9 mouse cellular contexts compared by ENCODE assay signal in genomic region chr7:142371768-142372661, GRCm38 (mm10). TPM values are rescaled to one million over a fixed set of nuclear protein-coding genes. Genes with fewer than 3 reads are reported as not detected.
DNase-seq lines count a peak whose midpoint lies in the region; ATAC-seq and TF ChIP-seq lines count a peak whose summit lies in the region.
"Had no signal": no experiment of that assay in that cellular context is flagged by ENCODE, and none has a peak within 500 bp of the region (broad histone marks: within the 10 kb centered on the region; RNA-seq: fewer than 3 reads in every experiment).

No protein-coding gene starts in this region.

- H3K27ac ChIP-seq in heart, postnatal 0 days (ENCODE audit: low read depth) = no peak overlapping the region
- H3K27ac ChIP-seq in liver, embryonic 13.5 days = no peak overlapping the region
- no peak overlapping the region for H3K27ac ChIP-seq in neural tube, embryonic 14.5 days (ENCODE audit: low read depth, low read length)

- TF ChIP-seq EP300 in heart, postnatal 0 days (IDR thresholded peaks at IDR 0.05; ENCODE audit: low read depth) = no peak

- TF ChIP-seq CTCF in heart, postnatal 0 days (IDR thresholded peaks at IDR 0.05; ENCODE audit: low read depth) = no peak

- no peaks in the 10 kb centered on the region for H3K9me3 ChIP-seq in heart, postnatal 0 days (replicated peaks; ENCODE audit: control insufficient read depth, low read length)
- H3K9me3 ChIP-seq in liver, embryonic 13.5 days (replicated peaks) = no peaks in the 10 kb centered on the region
- no peaks in the 10 kb centered on the region for H3K9me3 ChIP-seq in neural tube, embryonic 14.5 days (ENCODE audit: control insufficient read depth, low read length)

- H3K4me1 ChIP-seq in heart, postnatal 0 days (ENCODE audit: control insufficient read depth, insufficient read depth) = no peaks in the 10 kb centered on the region
- H3K4me1 ChIP-seq in liver, embryonic 13.5 days (replicated peaks) = peaks cover 54% of the 10 kb centered on the region
- no peaks in the 10 kb centered on the region for H3K4me1 ChIP-seq in neural tube, embryonic 14.5 days (ENCODE audit: control insufficient read depth, insufficient read depth, low read length)

- intact Hi-C loops in gastrocnemius, postnatal 36 days (cut with DNase I) = no loop called here

- H3K9ac ChIP-seq in heart, postnatal 0 days (replicated peaks; ENCODE audit: low read depth, low read length) = peak overlapping the region; percentile 34; the same call in 1 of the 2 replicates
- H3K9ac ChIP-seq in liver, embryonic 13.5 days = peak overlapping the region; percentile 57
- peak overlapping the region; percentile 41; the same call in 1 of the 2 replicates for H3K9ac ChIP-seq in neural tube, embryonic 14.5 days (replicated peaks; ENCODE audit: low read depth, low read length)

- peak overlapping the region; percentile 46 for H3K4me3 ChIP-seq in heart, postnatal 0 days (ENCODE audit: low read depth, low read length)
- H3K4me3 ChIP-seq in liver, embryonic 13.5 days (replicated peaks) = peak overlapping the region; percentile 50
- H3K4me3 ChIP-seq in neural tube, embryonic 14.5 days (ENCODE audit: low read depth, low read length) = peak overlapping the region; percentile 33

- WGBS in heart, postnatal 0 days = 2% methylated on average over 63 of the region's 64 CpGs
- WGBS in liver, embryonic 13.5 days (ENCODE audit: insufficient replicate concordance) = 4% methylated on average over 64 of the region's 64 CpGs
- 2% methylated on average over 54 of the region's 64 CpGs for WGBS in neural tube, embryonic 14.5 days

- H3K36me3 ChIP-seq in heart, postnatal 0 days (replicated peaks; ENCODE audit: control insufficient read depth, insufficient read depth, low read length) = peaks cover 14% of the 10 kb centered on the region
- H3K36me3 ChIP-seq in liver, embryonic 13.5 days = peaks cover 29% of the 10 kb centered on the region
- peaks cover 13% of the 10 kb centered on the region; the same call in 1 of the 2 replicates for H3K36me3 ChIP-seq in neural tube, embryonic 14.5 days (ENCODE audit: control insufficient read depth, insufficient read depth, low read length)

- DNase-seq in frontal cortex, postnatal 36 days (ENCODE audit: low spot score in 2 of 2) = no peak
- DNase-seq in cerebellum, postnatal 10 days = peak; percentile 50 to 63
- DNase-seq in heart, postnatal 0 days (ENCODE audit: low spot score) = no peak
- no peak for DNase-seq in liver, embryonic 13.5 days
- no peak for DNase-seq in gastrocnemius, postnatal 36 days

- peak overlapping the region; percentile 66 for H3K4me2 ChIP-seq in heart, postnatal 0 days (ENCODE audit: low read depth, low read length)
- H3K4me2 ChIP-seq in liver, embryonic 13.5 days = peak overlapping the region; percentile 62
- H3K4me2 ChIP-seq in neural tube, embryonic 14.5 days (ENCODE audit: low read depth, low read length) = peak overlapping the region; percentile 53

- peaks cover 10% of the 10 kb centered on the region; the same call in 1 of the 2 replicates for H3K27me3 ChIP-seq in heart, postnatal 0 days (ENCODE audit: control insufficient read depth, insufficient read depth, low read length)
- H3K27me3 ChIP-seq in liver, embryonic 13.5 days = peaks cover 67% of the 10 kb centered on the region
- peaks cover 22% of the 10 kb centered on the region for H3K27me3 ChIP-seq in neural tube, embryonic 14.5 days (ENCODE audit: control insufficient read depth, insufficient read depth, low read length)

- ATAC-seq in frontal cortex, adult (ENCODE audit: low TSS enrichment) = peak; percentile 50
- ATAC-seq in CD4-positive, CD25-positive, alpha-beta regulatory T cell, adult 4 months = peak; percentile 34
- ATAC-seq in heart, postnatal 0 days (ENCODE audit: insufficient read depth, low read depth) = peak; percentile 47
- ATAC-seq in liver, embryonic 13.5 days (ENCODE audit: low read depth) = no peak
- ATAC-seq in neural tube, embryonic 14.5 days (ENCODE audit: low read depth) = peak; percentile 46

RNA-seq across cellular contexts. Expression of gene Ifitm10, which starts 1.5 kb away (rescaled TPM):
- under 1 TPM in 1 of 2 experiments, not detected in 1; 0.91 TPM for polyA plus RNA-seq in CD4-positive, CD25-positive, alpha-beta regulatory T cell, adult 4 months (2017; shearing (Covaris generic))
- 0.62 and 4.0 TPM in 2 replicates for total RNA-seq in heart, postnatal 0 days (2014; rRNA removed; ENCODE audit: low replicate concordance)
- polyA plus RNA-seq in heart, postnatal 0 days (2015; fragmentation: Nextera tagmentation; extraction: Ambion mirVana) = 3.4 and 3.9 TPM in 2 replicates
- 1.5 and 1.8 TPM in 2 replicates for polyA plus RNA-seq in liver, embryonic 13.5 days (2015; fragmentation: Nextera tagmentation; extraction: Ambion mirVana)
- 6.0 and 11.2 TPM in 2 replicates for polyA plus RNA-seq in neural tube, embryonic 14.5 days (2014; fragmentation: Nextera tagmentation; extraction: Ambion mirVana)
- total RNA-seq in gastrocnemius, postnatal 36 days (2021) = 1 to 10 TPM; 2.8 to 6.8 TPM
- total RNA-seq: CH12.LX had no signal

RNA-seq across cellular contexts. Expression of gene Gm49369, which starts 10.5 kb away (rescaled TPM):
- not detected for polyA plus RNA-seq in CD4-positive, CD25-positive, alpha-beta regulatory T cell, adult 4 months (2017; shearing (Covaris generic))
- not detected in 2 replicates for total RNA-seq in heart, postnatal 0 days (2014; rRNA removed; ENCODE audit: low replicate concordance)
- 0.85 TPM in 1 of 2 replicates, not detected in the other for polyA plus RNA-seq in heart, postnatal 0 days (2015; fragmentation: Nextera tagmentation; extraction: Ambion mirVana)
- polyA plus RNA-seq in liver, embryonic 13.5 days (2015; fragmentation: Nextera tagmentation; extraction: Ambion mirVana) = 0.61 TPM in 1 of 2 replicates, not detected in the other
- polyA plus RNA-seq in neural tube, embryonic 14.5 days (2014; fragmentation: Nextera tagmentation; extraction: Ambion mirVana) = 2.9 TPM in 1 of 2 replicates, not detected in the other
- 1 to 10 TPM; 3.9 to 9.2 TPM for total RNA-seq in gastrocnemius, postnatal 36 days (2021)

RNA-seq across cellular contexts. Expression of gene Ctsd, which starts 15.8 kb away (rescaled TPM):
- polyA plus RNA-seq in CD4-positive, CD25-positive, alpha-beta regulatory T cell, adult 4 months (2017; shearing (Covaris generic)) = 100 to 1,000 TPM; 277 to 325 TPM
- total RNA-seq in heart, postnatal 0 days (2014; rRNA removed; ENCODE audit: low replicate concordance) = 1,049 and 1,105 TPM in 2 replicates
- 484 and 489 TPM in 2 replicates for polyA plus RNA-seq in heart, postnatal 0 days (2015; fragmentation: Nextera tagmentation; extraction: Ambion mirVana)
- polyA plus RNA-seq in liver, embryonic 13.5 days (2015; fragmentation: Nextera tagmentation; extraction: Ambion mirVana) = 297 and 306 TPM in 2 replicates
- 250 and 288 TPM in 2 replicates for polyA plus RNA-seq in neural tube, embryonic 14.5 days (2014; fragmentation: Nextera tagmentation; extraction: Ambion mirVana)
- 100 to 1,000 TPM; 330 to 388 TPM for total RNA-seq in gastrocnemius, postnatal 36 days (2021)

Comparison
In these comparisons a context has a peak if more than half of its experiments do, and no peak if none do; other contexts are left out.
1. DNase-seq: peak in cerebellum, postnatal 10 days (2 of 2); none in frontal cortex, postnatal 36 days (0 of 2), heart, postnatal 0 days (single experiment), liver, embryonic 13.5 days (single experiment) and gastrocnemius, postnatal 36 days (0 of 2).
2. Peak in every context shown above with its lines, with median percentiles within 50 percentile points of each other: H3K4me2 ChIP-seq, H3K4me3 ChIP-seq and H3K9ac ChIP-seq.